Mouse (Mus musculus) spleen, adult 2 months (tissue): ENCODE data around the gene Traip. TPM values are rescaled to one million over a fixed set of nuclear protein-coding genes. Genes with fewer than 3 reads are reported as not detected.

ENCODE experiments used
- DNase-seq, 2 experiments: peaks; one replicate each; pipeline versions ENCODE4 v3.0.0 to v3.0.0-alpha.2; 2012 to 2021; ENCODE audit warnings: low spot score in 2 of 2, low read depth in 1 of 2
- H3K27ac ChIP-seq: fragments of 200-500 bp; 2 replicates; pipeline ENCODE4 v1.5.1; 2012; ENCODE audit warnings: low read length, inconsistent platforms; ENCODE audit not compliant: insufficient read depth
- H3K27me3 ChIP-seq: fragments of 200-500 bp; 2 replicates; pipeline ENCODE4 v1.6.1; 2012; ENCODE audit warnings: mild to moderate bottlenecking, moderate library complexity, low read length, inconsistent platforms; ENCODE audit not compliant: control insufficient read depth, insufficient read depth
- H3K36me3 ChIP-seq: fragments of 200-500 bp; 2 replicates; pipeline ENCODE4 v1.6.1; 2012; ENCODE audit warnings: mild to moderate bottlenecking, low read length, inconsistent platforms; ENCODE audit not compliant: control insufficient read depth, insufficient read depth
- H3K4me1 ChIP-seq: fragments of 200-500 bp; 2 replicates; pipeline ENCODE4 v1.6.1; 2011; ENCODE audit warnings: inconsistent platforms; ENCODE audit not compliant: control insufficient read depth, insufficient read depth, insufficient read length
- H3K4me3 ChIP-seq: fragments of 200-500 bp; 2 replicates; pipeline ENCODE4 v1.5.1; 2011; ENCODE audit warnings: mild to moderate bottlenecking, inconsistent platforms; ENCODE audit not compliant: insufficient read depth, insufficient read length; ENCODE audit errors: extremely low read depth
- CTCF ChIP-seq: fragments of 200-500 bp; IDR thresholded peaks from 2 replicates; pipeline ENCODE4 v1.5.1; 2011; ENCODE audit warnings: mild to moderate bottlenecking, inconsistent platforms; ENCODE audit not compliant: insufficient read depth, insufficient read length, insufficient replicate concordance; ENCODE audit errors: extremely low read depth
- POLR2A ChIP-seq: fragments of 200-500 bp; IDR thresholded peaks from 2 replicates; pipeline ENCODE4 v1.6.1; 2011; ENCODE audit warnings: low read depth, low read length, inconsistent platforms
- WGBS: fragments of 180-500 bp; shearing (Covaris S2); methylation state at CpG from one replicate; pipeline ENCODE4 v1.1.7; 2018; 5-methylcytosine and 5-hydroxymethylcytosine counted together
- polyA plus RNA-seq: library from polyadenylated mRNA; depleted of rRNA; stranded (reverse); fragments of >200 nt; gene quantifications from 2 replicates; pipeline ENCODE4 v1.2.3, GENCODE M21; 2012

Traip gene
- polyA plus RNA-seq, 1 experiment: 3.1 TPM

DNA sequence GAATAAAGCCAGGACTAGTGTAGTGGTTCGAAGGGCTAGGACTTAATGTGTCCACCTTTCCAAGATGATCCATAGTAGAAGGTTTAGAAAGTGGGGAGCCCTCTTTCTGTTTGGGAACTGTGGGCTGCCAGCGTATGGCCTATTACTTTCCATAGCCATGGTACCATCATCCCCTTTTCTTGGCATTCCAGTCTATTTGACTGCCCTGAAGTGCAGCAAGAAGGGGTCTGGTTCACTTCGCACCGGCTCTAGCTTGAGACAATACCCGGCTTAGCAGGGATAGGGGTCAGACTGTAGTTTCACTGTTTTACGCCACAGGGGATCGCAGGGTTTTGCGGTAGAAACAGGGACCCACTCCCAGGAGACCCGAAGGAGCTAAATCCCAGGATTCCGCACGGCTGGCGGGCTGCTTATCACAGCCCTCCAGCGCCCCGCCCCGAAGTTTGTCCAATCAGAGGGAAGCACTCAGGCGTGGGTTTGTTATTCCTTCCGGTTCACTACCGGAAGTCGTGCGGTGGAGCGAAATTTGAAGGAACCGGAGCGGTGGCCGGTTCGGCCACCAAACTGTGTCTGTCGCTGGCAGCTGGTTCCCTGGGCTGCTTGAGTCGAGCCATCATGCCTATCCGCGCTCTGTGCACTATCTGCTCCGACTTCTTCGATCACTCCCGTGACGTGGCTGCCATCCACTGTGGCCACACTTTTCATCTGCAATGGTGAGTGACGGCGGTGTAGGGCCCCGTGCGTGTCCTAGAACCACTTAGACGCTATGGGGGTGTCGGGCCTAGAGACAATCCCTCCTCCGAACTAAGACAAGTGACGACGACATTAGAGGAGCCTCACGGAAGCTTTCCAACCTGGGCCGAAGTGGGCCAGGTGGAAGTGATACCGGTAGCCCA, 772 bp downstream of the Traip start:
- no peak; the same call in 1 of the 2 replicates for TF ChIP-seq POLR2A
- no peak for TF ChIP-seq CTCF
- Histone ChIP-seq H3K27ac (peak overlapping the region; percentile 14), H3K4me1 (no peaks in the 10 kb centered on the region; the same call in 1 of the 2 replicates), H3K4me3 (peak overlapping the region; percentile 66), H3K36me3 (no peaks in the 10 kb centered on the region), H3K27me3 (no peaks in the 10 kb centered on the region)
- peak; percentile 57 to 84 for DNase-seq
- 11% methylated on average over 45 of the region's 45 CpGs for WGBS

DNA sequence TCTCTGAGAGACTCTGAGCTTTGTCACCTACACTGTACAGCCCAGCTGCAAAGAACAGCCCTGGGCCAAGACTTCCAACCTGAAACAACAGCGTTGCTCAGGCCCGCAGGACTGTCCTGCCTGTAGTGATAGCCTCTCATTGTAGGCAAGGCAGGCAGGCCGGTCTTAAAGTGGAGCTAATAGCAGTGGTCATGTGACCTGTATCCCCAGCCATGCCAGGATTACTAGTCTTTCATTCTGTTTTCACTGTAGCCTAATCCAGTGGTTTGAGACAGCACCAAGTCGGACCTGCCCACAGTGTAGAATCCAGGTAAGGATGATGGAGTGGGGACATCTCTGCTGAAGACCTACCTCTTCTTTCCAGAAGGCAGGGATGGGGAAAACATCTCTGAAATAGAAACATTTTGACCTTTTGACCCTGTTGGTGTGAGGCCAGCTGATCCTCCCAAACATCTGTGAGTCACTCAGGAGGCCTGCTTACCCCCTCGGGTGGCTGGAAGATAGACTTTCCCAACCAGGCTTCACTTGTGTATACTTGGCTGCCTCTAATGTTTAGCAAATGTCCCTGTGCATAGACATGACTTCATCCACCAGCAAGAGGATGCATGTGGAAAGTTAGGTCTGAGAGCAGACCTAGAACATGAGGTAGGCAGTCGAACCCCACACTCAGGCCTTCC, 5.8 kb downstream of the Traip start:
- no peak overlapping the region for H3K27ac ChIP-seq
- no peaks in the 10 kb centered on the region for H3K27me3 ChIP-seq
- H3K4me1 ChIP-seq: no peaks in the 10 kb centered on the region
- H3K4me3 ChIP-seq: no peak overlapping the region
- DNase-seq: no peak
- TF ChIP-seq CTCF: no peak
- TF ChIP-seq POLR2A: no peak
- 91% methylated on average over 6 of the region's 6 CpGs for WGBS
- H3K36me3 ChIP-seq: 0 out of 2 replicates have a peak, but pooled peaks cover 2% of the 10 kb centered on the region

DNA sequence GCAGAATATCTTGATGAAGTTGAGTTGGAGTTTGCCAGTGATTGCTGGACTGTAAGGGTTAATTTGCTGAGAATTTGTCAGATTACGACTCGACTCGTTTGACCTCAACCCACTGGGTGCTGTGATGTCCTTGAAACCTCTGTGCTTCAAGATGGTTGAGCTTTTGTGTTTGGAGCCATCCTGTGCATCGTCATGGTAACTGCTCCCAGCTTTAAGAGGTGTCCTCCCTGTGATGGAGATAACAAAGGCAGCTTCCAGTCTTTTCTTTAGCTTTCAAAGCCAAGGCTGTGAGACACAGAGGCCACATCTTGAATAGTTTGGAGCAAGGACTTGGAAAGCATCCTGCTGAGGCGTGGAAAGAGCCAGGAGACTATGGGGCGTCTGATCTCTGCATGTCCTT, 7.2 kb downstream of the Traip start:
- WGBS: 82% methylated on average over 6 of the region's 6 CpGs
- no peak for TF ChIP-seq POLR2A
- TF ChIP-seq CTCF: no peak
- Histone ChIP-seq H3K4me1 (no peaks in the 10 kb centered on the region), H3K27ac (no peak overlapping the region), H3K4me3 (no peak overlapping the region), H3K27me3 (no peaks in the 10 kb centered on the region), H3K36me3 (0 out of 2 replicates have a peak, but pooled peaks cover 2% of the 10 kb centered on the region)
- DNase-seq: no peak

DNA sequence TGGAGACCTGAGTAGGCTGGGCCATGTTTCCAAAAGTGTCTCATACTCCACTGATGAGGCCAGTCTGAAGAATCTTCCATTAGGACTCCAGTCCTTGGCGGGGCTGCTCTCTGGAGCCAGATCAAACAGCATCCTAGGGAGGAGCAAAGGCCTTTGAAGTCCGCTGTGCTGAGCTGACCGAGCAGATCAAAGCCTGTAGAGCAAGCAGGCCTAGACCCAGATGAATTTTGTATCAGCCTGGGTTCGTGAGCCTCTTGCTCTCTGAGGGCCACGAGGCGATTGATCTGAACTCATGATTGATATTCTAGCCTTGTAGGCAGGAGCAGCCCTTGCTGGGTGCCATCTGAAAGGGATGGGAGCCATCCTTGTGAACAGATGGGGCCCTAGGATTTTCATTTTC, 10.0 kb downstream of the Traip start:
- H3K4me3 ChIP-seq: no peak overlapping the region
- 92% methylated on average over 6 of the region's 6 CpGs for WGBS
- no peaks in the 10 kb centered on the region for H3K4me1 ChIP-seq
- TF ChIP-seq CTCF (no peak), POLR2A (no peak)
- 0 out of 2 replicates have a peak, but pooled peaks cover 2% of the 10 kb centered on the region for H3K36me3 ChIP-seq
- DNase-seq: no peak
- H3K27me3 ChIP-seq: no peaks in the 10 kb centered on the region
- no peak overlapping the region for H3K27ac ChIP-seq

DNA sequence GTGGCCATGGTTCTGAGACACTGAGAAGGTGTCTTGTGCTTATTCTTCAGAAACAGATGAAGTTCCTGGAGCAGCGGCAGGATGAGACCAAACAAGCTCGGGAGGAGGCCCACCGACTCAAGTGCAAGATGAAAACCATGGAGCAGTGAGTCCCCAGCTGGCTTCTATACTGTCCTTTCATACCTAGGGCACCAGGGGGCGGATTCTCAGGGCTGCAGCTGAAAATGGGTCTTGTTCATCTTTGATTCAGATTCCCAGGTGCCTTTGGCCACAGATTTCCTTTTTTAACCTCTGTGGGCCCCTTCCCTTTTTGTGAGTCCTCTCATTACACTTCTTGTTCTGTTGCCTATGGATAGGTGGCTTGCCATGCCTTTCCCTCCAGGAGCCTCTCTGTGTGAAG, 11.0 kb downstream of the Traip start:
- no peak overlapping the region for H3K4me3 ChIP-seq
- 0 out of 2 replicates have a peak, but pooled peaks cover 2% of the 10 kb centered on the region for H3K36me3 ChIP-seq
- H3K4me1 ChIP-seq: no peaks in the 10 kb centered on the region
- H3K27ac ChIP-seq: no peak overlapping the region
- no peak for TF ChIP-seq POLR2A
- no peak; the same call in 1 of the 2 replicates for TF ChIP-seq CTCF
- no peak for DNase-seq
- no peaks in the 10 kb centered on the region for H3K27me3 ChIP-seq
- 58% methylated on average over 4 of the region's 4 CpGs for WGBS

DNA sequence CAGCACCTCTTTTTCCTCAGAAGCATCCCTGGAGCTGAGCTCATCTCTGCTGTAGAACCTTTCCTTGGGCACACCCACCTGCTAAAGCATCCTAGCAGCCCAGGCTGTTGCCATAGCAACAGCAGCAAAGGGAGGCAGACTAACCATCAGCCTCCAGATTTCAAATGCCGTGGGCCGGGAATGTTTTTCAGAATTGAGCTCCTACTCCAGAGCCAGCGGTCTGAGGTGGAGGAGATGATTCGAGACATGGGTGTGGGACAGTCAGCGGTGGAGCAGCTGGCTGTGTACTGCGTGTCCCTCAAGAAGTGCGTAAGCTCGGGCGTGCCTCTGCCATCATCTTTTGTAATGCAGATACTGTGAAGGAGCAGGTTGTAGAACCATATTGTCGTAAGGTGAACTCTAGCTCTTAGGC, 11.4 kb downstream of the Traip start:
- Histone ChIP-seq H3K4me1 (no peaks in the 10 kb centered on the region), H3K36me3 (0 out of 2 replicates have a peak, but pooled peaks cover 2% of the 10 kb centered on the region), H3K4me3 (no peak overlapping the region), H3K27ac (no peak overlapping the region), H3K27me3 (no peaks in the 10 kb centered on the region)
- DNase-seq: no peak
- no peak for TF ChIP-seq POLR2A
- no peak for TF ChIP-seq CTCF
- WGBS: 92% methylated on average over 10 of the region's 10 CpGs

DNA sequence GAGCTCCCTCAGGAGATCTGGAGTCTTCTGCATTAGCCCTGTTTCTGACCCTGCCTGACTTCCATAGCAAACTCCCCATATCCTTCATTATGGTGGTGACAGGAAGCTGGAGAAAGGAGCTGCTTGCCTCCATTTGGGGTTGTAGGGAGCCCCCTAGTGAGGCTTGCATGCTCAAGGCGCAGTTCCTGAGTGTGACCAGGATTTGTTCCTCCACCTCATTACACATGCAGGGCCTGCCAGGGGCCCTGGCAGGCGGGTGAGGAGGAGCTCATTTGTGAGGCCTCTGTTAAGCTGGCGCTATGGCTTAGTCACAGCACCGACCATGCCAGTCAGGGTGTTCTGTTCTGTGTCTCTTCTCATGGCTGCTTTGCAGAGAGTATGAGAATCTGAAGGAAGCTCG, 11.9 kb downstream of the Traip start:
- Histone ChIP-seq H3K4me1 (no peaks in the 10 kb centered on the region), H3K27ac (no peak overlapping the region), H3K27me3 (no peaks in the 10 kb centered on the region), H3K4me3 (no peak overlapping the region), H3K36me3 (0 out of 2 replicates have a peak, but pooled peaks cover 2% of the 10 kb centered on the region)
- no peak for DNase-seq
- WGBS: 64% methylated on average over 5 of the region's 5 CpGs
- no peak for TF ChIP-seq CTCF
- TF ChIP-seq POLR2A: no peak
